Mouse (Mus musculus): Measurements from ENCODE around the gene Ackr4. TPM values are rescaled to one million over a fixed set of nuclear protein-coding genes. Genes with fewer than 3 reads are reported as not detected.
A peak's percentile ranks its signal among the peaks of the same experiment; 100 is the strongest.

Ackr4 gene
- 1 to 10 TPM; 1.6 to 2.4 TPM for total RNA-seq (2021)
- 6.8 and 10.9 TPM in 2 replicates for polyA plus RNA-seq (2012; rRNA removed)
- long read RNA-seq, partial matches to known transcripts = 0 of 2 reads
- long read RNA-seq, other reads (novel, unspliced or antisense) = 1 of 2 reads

DNA sequence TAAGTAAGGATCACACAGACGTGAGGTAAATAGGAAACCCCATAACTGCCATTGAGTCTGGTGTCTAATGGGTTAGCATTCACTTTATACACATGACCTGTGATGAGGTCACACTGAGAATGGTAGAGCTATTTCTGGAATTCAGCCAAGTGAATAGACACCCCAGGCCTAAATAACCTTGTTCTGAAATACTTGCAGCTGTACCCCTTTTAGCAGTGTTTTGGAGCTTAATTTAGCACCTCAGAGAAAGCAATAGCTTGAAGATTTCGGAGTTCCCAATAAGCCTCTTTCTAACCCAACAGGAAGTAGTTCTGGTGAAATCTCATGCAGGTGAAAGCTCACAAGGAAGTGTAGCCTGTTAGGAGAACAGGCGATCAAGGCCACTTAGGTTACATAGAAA is at the start of gene Ackr4:
TSS of gene Ackr4 (minus strand) at position 101 of the 400 bp plus-strand sequence.
- Histone ChIP-seq H3K4me1 (ENCODE audit: control insufficient read depth, insufficient read depth, low read length) (peaks cover 2% of the 10 kb centered on the region), H3K27ac (no peak within 1 kb of the TSS), H3K79me2 (replicated peaks; ENCODE audit: control insufficient read depth, insufficient read depth, low read length) (no peaks in the 10 kb centered on the region), H3K4me3 (no peak within 1 kb of the TSS), H3K27me3 (ENCODE audit: control insufficient read depth, insufficient read depth, low read length) (no peaks in the 10 kb centered on the region), H3K9ac (ENCODE audit: low read depth, low read length) (no peak within 1 kb of the TSS), H3K36me3 (ENCODE audit: control insufficient read depth, insufficient read depth, low read length) (no peaks in the 10 kb centered on the region)
- intact Hi-C loops (cut with DNase I) = no loop called here
- DNase-seq = no peak
- no peak for TF ChIP-seq POLR2A (IDR thresholded peaks at IDR 0.05; ENCODE audit: insufficient read depth, low read depth, low read length)
- no peak for TF ChIP-seq EP300 (IDR thresholded peaks at IDR 0.05; ENCODE audit: insufficient read depth, low read depth, low read length)
- TF ChIP-seq CTCF (IDR thresholded peaks at IDR 0.05) = no peak
- WGBS = 89% methylated on average over 3 of the region's 3 CpGs

DNA sequence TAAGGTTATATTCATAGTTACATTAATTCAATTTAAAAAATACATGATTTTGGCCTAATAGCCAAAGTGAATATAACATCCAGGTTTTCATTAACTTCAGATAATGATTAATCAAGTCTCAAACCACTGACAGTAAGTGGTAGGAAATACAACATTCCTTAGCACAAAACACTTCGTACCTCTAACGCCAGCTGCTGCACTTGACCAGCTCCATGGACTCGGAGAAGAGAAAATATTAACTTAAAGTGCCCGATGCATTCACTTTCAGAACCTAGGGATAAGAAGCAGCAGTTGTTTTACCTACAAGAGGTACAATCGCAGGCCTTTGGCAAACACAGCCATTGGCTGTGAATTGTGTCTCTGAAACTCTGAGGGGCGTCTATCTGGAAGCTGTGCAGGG is 45.6 kb upstream of the Ackr4 start:
- no peak for DNase-seq
- 92% methylated on average over 6 of the region's 6 CpGs for WGBS
- intact Hi-C loops (cut with DNase I) = no loop called here
- Histone ChIP-seq H3K4me1 (ENCODE audit: control insufficient read depth, insufficient read depth, low read length) (no peaks in the 10 kb centered on the region), H3K27ac (no peak overlapping the region), H3K4me3 (no peak overlapping the region), H3K79me2 (replicated peaks; ENCODE audit: control insufficient read depth, insufficient read depth, low read length) (no peaks in the 10 kb centered on the region), H3K9ac (ENCODE audit: low read depth, low read length) (no peak overlapping the region), H3K36me3 (ENCODE audit: control insufficient read depth, insufficient read depth, low read length) (no peaks in the 10 kb centered on the region), H3K27me3 (ENCODE audit: control insufficient read depth, insufficient read depth, low read length) (no peaks in the 10 kb centered on the region)
- TF ChIP-seq POLR2A (IDR thresholded peaks at IDR 0.05; ENCODE audit: insufficient read depth, low read depth, low read length) (no peak), CTCF (IDR thresholded peaks at IDR 0.05) (no peak), EP300 (IDR thresholded peaks at IDR 0.05; ENCODE audit: insufficient read depth, low read depth, low read length) (no peak)

DNA sequence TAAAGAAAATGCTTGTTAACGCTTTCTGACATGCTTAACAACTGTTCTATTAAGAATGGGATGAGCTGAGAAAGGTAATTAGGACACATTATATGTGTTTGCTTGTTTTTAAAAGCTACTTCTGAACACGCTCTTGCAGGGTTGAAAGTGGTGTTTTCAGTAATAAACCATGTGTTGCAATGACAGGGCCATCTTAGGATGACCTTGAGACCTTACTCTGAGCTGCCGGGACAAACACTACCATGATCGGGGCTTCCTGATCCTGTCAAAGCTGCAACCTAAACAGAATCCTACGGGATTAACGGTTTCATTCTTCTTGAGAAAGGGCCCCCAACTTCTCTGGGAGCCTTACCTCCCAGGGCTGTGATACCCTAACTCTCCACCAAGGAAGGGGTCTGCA is 44.9 kb upstream of the Ackr4 start:
- H3K9ac ChIP-seq (ENCODE audit: low read depth, low read length) = no peak overlapping the region
- H3K27me3 ChIP-seq (ENCODE audit: control insufficient read depth, insufficient read depth, low read length) = no peaks in the 10 kb centered on the region
- no peaks in the 10 kb centered on the region for H3K4me1 ChIP-seq (ENCODE audit: control insufficient read depth, insufficient read depth, low read length)
- intact Hi-C loops (cut with DNase I) = no loop called here
- no peak overlapping the region for H3K4me3 ChIP-seq
- H3K79me2 ChIP-seq (replicated peaks; ENCODE audit: control insufficient read depth, insufficient read depth, low read length) = no peaks in the 10 kb centered on the region
- no peak overlapping the region for H3K27ac ChIP-seq
- no peak for DNase-seq
- H3K36me3 ChIP-seq (ENCODE audit: control insufficient read depth, insufficient read depth, low read length) = no peaks in the 10 kb centered on the region
- TF ChIP-seq EP300 (IDR thresholded peaks at IDR 0.05; ENCODE audit: insufficient read depth, low read depth, low read length) = no peak
- TF ChIP-seq CTCF (IDR thresholded peaks at IDR 0.05) = no peak
- no peak for TF ChIP-seq POLR2A (IDR thresholded peaks at IDR 0.05; ENCODE audit: insufficient read depth, low read depth, low read length)
- 93% methylated on average over 6 of the region's 6 CpGs for WGBS

DNA sequence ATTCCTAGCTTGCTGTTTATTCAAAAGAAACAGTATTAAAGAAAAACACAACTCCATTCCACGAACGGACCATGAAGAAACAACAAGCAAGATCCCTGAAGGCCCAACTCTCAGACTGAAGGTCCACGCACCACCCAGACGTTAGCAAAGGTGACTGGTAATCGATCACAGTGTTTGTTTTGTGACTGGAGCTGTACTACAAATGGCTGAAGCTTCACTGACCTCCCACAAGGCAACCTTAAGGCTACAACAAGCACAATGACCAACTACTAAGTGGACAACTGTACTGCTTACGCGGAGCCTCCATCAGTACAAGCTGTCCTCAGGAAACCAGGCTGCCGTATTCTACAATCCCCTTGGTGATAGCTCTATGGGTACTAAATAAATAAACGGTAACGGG is 43.3 kb upstream of the Ackr4 start:
- H3K27ac ChIP-seq = no peak overlapping the region
- no peaks in the 10 kb centered on the region for H3K79me2 ChIP-seq (replicated peaks; ENCODE audit: control insufficient read depth, insufficient read depth, low read length)
- no peaks in the 10 kb centered on the region for H3K27me3 ChIP-seq (ENCODE audit: control insufficient read depth, insufficient read depth, low read length)
- WGBS = 98% methylated on average over 10 of the region's 10 CpGs
- no peak for DNase-seq
- intact Hi-C loops (cut with DNase I) = no loop called here
- H3K4me1 ChIP-seq (ENCODE audit: control insufficient read depth, insufficient read depth, low read length) = no peaks in the 10 kb centered on the region
- H3K36me3 ChIP-seq (ENCODE audit: control insufficient read depth, insufficient read depth, low read length) = no peaks in the 10 kb centered on the region
- TF ChIP-seq CTCF (IDR thresholded peaks at IDR 0.05) (no peak), EP300 (IDR thresholded peaks at IDR 0.05; ENCODE audit: insufficient read depth, low read depth, low read length) (no peak), POLR2A (IDR thresholded peaks at IDR 0.05; ENCODE audit: insufficient read depth, low read depth, low read length) (no peak)
- H3K4me3 ChIP-seq = no peak overlapping the region
- H3K9ac ChIP-seq (ENCODE audit: low read depth, low read length) = no peak overlapping the region

DNA sequence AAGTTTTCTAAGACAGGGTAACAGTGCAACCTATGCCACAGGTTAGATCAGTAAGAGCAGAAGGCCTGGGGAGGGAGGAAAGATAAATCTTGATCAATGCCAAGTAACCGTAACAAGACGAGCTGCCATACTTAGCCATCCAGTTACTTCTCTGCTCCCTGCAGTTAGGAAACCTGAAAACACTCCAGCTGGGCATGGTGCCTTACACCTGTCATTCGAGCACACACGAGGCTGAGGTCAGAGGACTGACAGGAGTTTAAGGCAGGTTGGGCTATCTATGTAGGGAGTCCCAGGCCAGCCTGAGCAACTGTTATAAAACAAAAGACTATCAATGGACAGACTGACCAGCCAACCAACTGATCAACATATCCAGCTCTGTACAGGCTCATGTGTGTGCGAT is 39.2 kb upstream of the Ackr4 start:
- DNase-seq = no peak
- Histone ChIP-seq H3K36me3 (ENCODE audit: control insufficient read depth, insufficient read depth, low read length) (no peaks in the 10 kb centered on the region), H3K27me3 (ENCODE audit: control insufficient read depth, insufficient read depth, low read length) (no peaks in the 10 kb centered on the region), H3K9ac (ENCODE audit: low read depth, low read length) (no peak overlapping the region), H3K4me1 (ENCODE audit: control insufficient read depth, insufficient read depth, low read length) (no peaks in the 10 kb centered on the region), H3K79me2 (replicated peaks; ENCODE audit: control insufficient read depth, insufficient read depth, low read length) (no peaks in the 10 kb centered on the region), H3K4me3 (no peak overlapping the region), H3K27ac (no peak overlapping the region)
- TF ChIP-seq EP300 (IDR thresholded peaks at IDR 0.05; ENCODE audit: insufficient read depth, low read depth, low read length) = no peak
- no peak for TF ChIP-seq POLR2A (IDR thresholded peaks at IDR 0.05; ENCODE audit: insufficient read depth, low read depth, low read length)
- TF ChIP-seq CTCF (IDR thresholded peaks at IDR 0.05) = no peak
- intact Hi-C loops (cut with DNase I) = no loop called here
- WGBS = 88% methylated on average over 5 of the region's 5 CpGs

DNA sequence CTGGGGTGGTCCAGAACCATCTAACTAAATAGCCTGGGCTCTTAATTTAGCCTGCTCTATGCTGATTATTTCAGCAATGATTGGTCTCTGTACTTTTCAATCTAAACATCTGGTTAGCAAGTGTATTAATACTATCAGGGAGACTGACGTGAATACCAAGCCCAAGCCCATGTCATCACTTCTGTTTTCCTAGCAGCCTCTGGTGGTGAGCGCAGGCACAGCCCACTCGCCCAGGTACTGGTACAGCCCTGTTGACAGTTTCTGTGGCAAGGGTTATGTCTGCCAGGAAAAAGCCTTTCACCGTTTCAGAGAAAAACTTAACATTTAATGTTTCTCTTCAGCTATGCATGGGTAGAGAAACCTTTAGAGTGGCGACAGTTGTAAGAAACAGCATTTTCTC is 37.5 kb upstream of the Ackr4 start:
- intact Hi-C loops (cut with DNase I) = no loop called here
- no peak overlapping the region for H3K4me3 ChIP-seq
- TF ChIP-seq EP300 (IDR thresholded peaks at IDR 0.05; ENCODE audit: insufficient read depth, low read depth, low read length) (no peak), CTCF (IDR thresholded peaks at IDR 0.05) (peak; percentile 14)
- no peak for DNase-seq
- no peaks in the 10 kb centered on the region for H3K27me3 ChIP-seq (ENCODE audit: control insufficient read depth, insufficient read depth, low read length)
- WGBS = 80% methylated on average over 5 of the region's 5 CpGs
- H3K4me1 ChIP-seq (ENCODE audit: control insufficient read depth, insufficient read depth, low read length) = no peaks in the 10 kb centered on the region
- H3K27ac ChIP-seq = no peak overlapping the region
- H3K79me2 ChIP-seq (replicated peaks; ENCODE audit: control insufficient read depth, insufficient read depth, low read length) = no peaks in the 10 kb centered on the region
- no peaks in the 10 kb centered on the region for H3K36me3 ChIP-seq (ENCODE audit: control insufficient read depth, insufficient read depth, low read length)
- H3K9ac ChIP-seq (ENCODE audit: low read depth, low read length) = no peak overlapping the region
